Mouse (Mus musculus): ENCODE data around the gene Ddx39b. TPM values are rescaled to one million over a fixed set of nuclear protein-coding genes. Genes with fewer than 3 reads are reported as not detected.
"Not testable (repeated sequence)": the region's sequence is repeated elsewhere in the genome, so short reads cannot be mapped to it uniquely, and the experiment has no call there.

The Ddx39b gene
- polyA plus RNA-seq, 1 experiment from 2014 or later, result 127 TPM

GRCm38 (mm10) chr17:35226561-35227046 lies 14.9 kb upstream of the Ddx39b start:
- WGBS, result 80% methylated on average over 14 of the region's 14 CpGs
- H3K27ac ChIP-seq (ENCODE audit: low read depth, low read length), result no peak overlapping the region
- H3K9me3 ChIP-seq (ENCODE audit: control insufficient read depth), result no peaks in the 10 kb centered on the region
- peaks cover 60% of the 10 kb centered on the region for H3K36me3 ChIP-seq (ENCODE audit: control insufficient read depth, insufficient read depth)
- no peaks in the 10 kb centered on the region for H3K4me1 ChIP-seq (replicated peaks; ENCODE audit: control insufficient read depth, insufficient read depth, low read length)
- no peak overlapping the region for H3K4me3 ChIP-seq (ENCODE audit: low read depth, low read length)
- no peak for ATAC-seq
- no peak overlapping the region for H3K4me2 ChIP-seq (replicated peaks; ENCODE audit: low read depth)
- H3K9ac ChIP-seq (ENCODE audit: low read depth, low read length), result no peak overlapping the region
- no peaks in the 10 kb centered on the region for H3K27me3 ChIP-seq (replicated peaks; ENCODE audit: control insufficient read depth, insufficient read depth, low read length)
- TF ChIP-seq CTCF (IDR thresholded peaks at IDR 0.05; ENCODE audit: low read depth), result 0 out of 2 replicates have a peak, but pooled peaks have one; percentile 8

GRCm38 (mm10) chr17:35231022-35231421 lies 10.5 kb upstream of the Ddx39b start:
- Histone ChIP-seq H3K27ac (ENCODE audit: low read depth, low read length) (no peak overlapping the region), H3K9me3 (ENCODE audit: control insufficient read depth) (no peaks in the 10 kb centered on the region), H3K4me3 (ENCODE audit: low read depth, low read length) (no peak overlapping the region), H3K36me3 (ENCODE audit: control insufficient read depth, insufficient read depth) (peaks cover 51% of the 10 kb centered on the region), H3K4me1 (replicated peaks; ENCODE audit: control insufficient read depth, insufficient read depth, low read length) (no peaks in the 10 kb centered on the region; the same call in 1 of the 2 replicates), H3K9ac (ENCODE audit: low read depth, low read length) (no peak overlapping the region), H3K27me3 (replicated peaks; ENCODE audit: control insufficient read depth, insufficient read depth, low read length) (no peaks in the 10 kb centered on the region), H3K4me2 (replicated peaks; ENCODE audit: low read depth) (no peak overlapping the region)
- no peak for TF ChIP-seq CTCF (IDR thresholded peaks at IDR 0.05; ENCODE audit: low read depth)
- ATAC-seq, result no peak
- 94% methylated on average over 10 of the region's 10 CpGs for WGBS

GRCm38 (mm10) chr17:35232043-35232442 lies 9.5 kb upstream of the Ddx39b start:
- peak; percentile 94 for TF ChIP-seq CTCF (IDR thresholded peaks at IDR 0.05; ENCODE audit: low read depth)

GRCm38 (mm10) chr17:35232659-35233058 lies 8.9 kb upstream of the Ddx39b start:
- WGBS, result 60% methylated on average over 5 of the region's 5 CpGs
- H3K27ac ChIP-seq (ENCODE audit: low read depth, low read length), result 0 out of 2 replicates have a peak overlapping the region, but pooled peaks have one; percentile 15
- no peak for ATAC-seq
- no peak for TF ChIP-seq CTCF (IDR thresholded peaks at IDR 0.05; ENCODE audit: low read depth)
- H3K4me2 ChIP-seq (replicated peaks; ENCODE audit: low read depth), result peak overlapping the region; percentile 17; the same call in 1 of the 2 replicates
- no peak overlapping the region for H3K9ac ChIP-seq (ENCODE audit: low read depth, low read length)
- no peak overlapping the region for H3K4me3 ChIP-seq (ENCODE audit: low read depth, low read length)
- peaks cover 49% of the 10 kb centered on the region for H3K36me3 ChIP-seq (ENCODE audit: control insufficient read depth, insufficient read depth)
- H3K27me3 ChIP-seq (replicated peaks; ENCODE audit: control insufficient read depth, insufficient read depth, low read length), result no peaks in the 10 kb centered on the region
- H3K9me3 ChIP-seq (ENCODE audit: control insufficient read depth), result no peaks in the 10 kb centered on the region
- no peaks in the 10 kb centered on the region; the same call in 1 of the 2 replicates for H3K4me1 ChIP-seq (replicated peaks; ENCODE audit: control insufficient read depth, insufficient read depth, low read length)

More at GRCm38 (mm10) chr17:35232043-35232442, 9.5 kb upstream of the Ddx39b start:
- no peaks in the 10 kb centered on the region for H3K27me3 ChIP-seq (replicated peaks; ENCODE audit: control insufficient read depth, insufficient read depth, low read length)
- peak overlapping the region; percentile 17; the same call in 1 of the 2 replicates for H3K4me2 ChIP-seq (replicated peaks; ENCODE audit: low read depth)
- WGBS, result 14% methylated on average over 12 of the region's 12 CpGs
- H3K4me1 ChIP-seq (replicated peaks; ENCODE audit: control insufficient read depth, insufficient read depth, low read length), result no peaks in the 10 kb centered on the region; the same call in 1 of the 2 replicates
- ATAC-seq, result no peak
- no peak overlapping the region for H3K9ac ChIP-seq (ENCODE audit: low read depth, low read length)
- no peaks in the 10 kb centered on the region for H3K9me3 ChIP-seq (ENCODE audit: control insufficient read depth)
- H3K27ac ChIP-seq (ENCODE audit: low read depth, low read length), result 0 out of 2 replicates have a peak overlapping the region, but pooled peaks have one; percentile 15
- peaks cover 51% of the 10 kb centered on the region for H3K36me3 ChIP-seq (ENCODE audit: control insufficient read depth, insufficient read depth)
- H3K4me3 ChIP-seq (ENCODE audit: low read depth, low read length), result no peak overlapping the region

GRCm38 (mm10) chr17:35233114-35233980 lies 8.2 kb upstream of the Ddx39b start, which contains the start of gene Atp6v1g2:
Gene Atp6v1g2, plus strand, starts transcription at chr17:35233660.
- H3K4me3 ChIP-seq (ENCODE audit: low read depth, low read length), result peak within 1 kb of the TSS; percentile 61
- 43% methylated on average over 18 of the region's 18 CpGs for WGBS
- peaks cover 48% of the 10 kb centered on the region for H3K36me3 ChIP-seq (ENCODE audit: control insufficient read depth, insufficient read depth)
- H3K9me3 ChIP-seq (ENCODE audit: control insufficient read depth), result no peaks in the 10 kb centered on the region
- H3K27ac ChIP-seq (ENCODE audit: low read depth, low read length), result peak within 1 kb of the TSS; percentile 91
- no peak for ATAC-seq
- H3K27me3 ChIP-seq (replicated peaks; ENCODE audit: control insufficient read depth, insufficient read depth, low read length), result no peaks in the 10 kb centered on the region
- no peak for TF ChIP-seq CTCF (IDR thresholded peaks at IDR 0.05; ENCODE audit: low read depth)
- no peaks in the 10 kb centered on the region; the same call in 1 of the 2 replicates for H3K4me1 ChIP-seq (replicated peaks; ENCODE audit: control insufficient read depth, insufficient read depth, low read length)
- peak within 1 kb of the TSS; percentile 72 for H3K9ac ChIP-seq (ENCODE audit: low read depth, low read length)
- peak within 1 kb of the TSS; percentile 84 for H3K4me2 ChIP-seq (replicated peaks; ENCODE audit: low read depth)

GRCm38 (mm10) chr17:35234090-35234489 lies 7.5 kb upstream of the Ddx39b start:
- WGBS, result 73% methylated on average over 7 of the region's 7 CpGs
- Histone ChIP-seq H3K36me3 (ENCODE audit: control insufficient read depth, insufficient read depth) (peaks cover 41% of the 10 kb centered on the region), H3K27ac (ENCODE audit: low read depth, low read length) (0 out of 2 replicates have a peak overlapping the region, but pooled peaks have one; percentile 91), H3K4me2 (replicated peaks; ENCODE audit: low read depth) (peak overlapping the region; percentile 84; the same call in 1 of the 2 replicates)
- ATAC-seq; H3K4me1 ChIP-seq (replicated peaks; ENCODE audit: control insufficient read depth, insufficient read depth, low read length); H3K4me3 ChIP-seq (ENCODE audit: low read depth, low read length); H3K27me3 ChIP-seq (replicated peaks; ENCODE audit: control insufficient read depth, insufficient read depth, low read length); H3K9me3 ChIP-seq (ENCODE audit: control insufficient read depth); H3K9ac ChIP-seq (ENCODE audit: low read depth, low read length): not testable (repeated sequence)
